Mouse (Mus musculus) small intestine, adult 2 months (tissue): ENCODE data around the gene Lin28a.

Experiments used
- CTCF ChIP-seq: fragments of 200-500 bp; IDR thresholded peaks from 2 replicates; pipeline ENCODE4 v1.5.1; 2012; ENCODE audit warnings: low read depth, mild to moderate bottlenecking, control low read depth, inconsistent platforms, low read length, moderate library complexity, mixed read lengths; ENCODE audit not compliant: insufficient replicate concordance, insufficient read length; ENCODE audit errors: extremely low read depth
- POLR2A ChIP-seq: fragments of 200-500 bp; IDR thresholded peaks from 2 replicates; pipeline ENCODE4 v1.6.1; 2012; ENCODE audit warnings: low read depth, mild to moderate bottlenecking, control low read depth, inconsistent platforms, low read length, moderate library complexity

DNA sequence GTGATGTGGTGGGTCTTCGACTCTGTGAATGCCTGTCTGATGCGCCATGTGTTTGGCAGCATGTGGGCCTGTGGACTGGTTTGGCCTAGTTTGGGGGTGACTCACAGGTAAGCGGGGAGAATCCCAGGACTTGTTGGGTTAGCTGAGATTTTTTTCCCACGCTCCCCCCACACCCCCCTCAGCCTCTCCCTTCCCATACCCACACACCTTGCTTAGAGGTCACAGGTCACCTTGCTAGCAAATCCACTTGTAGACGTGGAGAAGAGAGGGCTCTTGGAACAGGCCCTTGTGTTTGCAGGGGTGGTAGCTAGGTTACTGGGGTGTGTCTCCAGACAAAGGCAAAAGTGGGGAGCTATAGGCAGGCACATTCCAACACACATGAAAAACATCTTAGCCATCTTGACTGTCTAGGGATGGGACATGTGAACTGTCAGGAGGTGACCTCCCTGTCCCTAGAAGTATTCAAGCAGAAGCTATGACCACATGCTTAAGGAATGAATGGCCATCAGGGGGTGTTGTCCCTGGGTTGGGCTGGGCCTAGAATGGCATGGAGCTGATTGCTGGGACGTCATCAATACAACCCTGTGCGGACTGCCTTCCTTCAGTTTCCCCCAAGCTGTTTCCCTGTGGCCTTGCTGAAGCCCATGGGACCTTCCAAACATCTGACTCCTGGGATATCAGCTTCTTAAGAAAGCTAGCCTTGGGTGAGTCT, 49.3 kb upstream of the Lin28a start:
- TF ChIP-seq POLR2A (no peak), CTCF (no peak)
